Mouse (Mus musculus): ENCODE measurements around the gene Slc25a20. TPM values are rescaled to one million over a fixed set of nuclear protein-coding genes. Genes with fewer than 3 reads are reported as not detected.

Gene Slc25a20
- polyA plus RNA-seq, 2 experiments = 20.7 to 28.2 TPM

- H3K9me3 ChIP-seq (ENCODE audit: control insufficient read depth, low read length) = no peaks in the 10 kb centered on the region
- ATAC-seq (ENCODE audit: low FRiP score, low read depth) = peak; percentile 88
- H3K27ac ChIP-seq (replicated peaks; ENCODE audit: low read depth, low read length) = peak overlapping the region; percentile 48; the same call in 1 of the 2 replicates
- H3K4me3 ChIP-seq (replicated peaks; ENCODE audit: low read length) = peak overlapping the region; percentile 82
- H3K36me3 ChIP-seq (ENCODE audit: control insufficient read depth, insufficient read depth, low read length) = no peaks in the 10 kb centered on the region
- H3K4me2 ChIP-seq (replicated peaks; ENCODE audit: low read depth, low read length, severe bottlenecking) = peak overlapping the region; percentile 89
- peaks cover 19% of the 10 kb centered on the region for H3K4me1 ChIP-seq (ENCODE audit: control insufficient read depth, insufficient read depth, low read length)
- under 1% methylated on average over 42 of the region's 42 CpGs for WGBS
- peak overlapping the region; percentile 82 for H3K9ac ChIP-seq (ENCODE audit: low read depth, low read length, severe bottlenecking)
- no peaks in the 10 kb centered on the region for H3K27me3 ChIP-seq (ENCODE audit: control insufficient read depth, insufficient read depth, low read length)
- peak; percentile 82 for DNase-seq (ENCODE audit: low spot score)
- TF ChIP-seq POLR2A (IDR thresholded peaks at IDR 0.05; ENCODE audit: borderline replicate concordance, extremely low read depth, insufficient read depth, insufficient read length) = peak; percentile 79; the same call in 1 of the 2 replicates
Measured at GRCm38 (mm10) chr9:108691846-108692225, 29.9 kb downstream of the Slc25a20 start.

GRCm38 (mm10) chr9:108692226-108693041 is 30.5 kb downstream of the Slc25a20 start:
- no peaks in the 10 kb centered on the region for H3K9me3 ChIP-seq (ENCODE audit: control insufficient read depth, low read length)
- H3K36me3 ChIP-seq (ENCODE audit: control insufficient read depth, insufficient read depth, low read length) = no peaks in the 10 kb centered on the region
- TF ChIP-seq POLR2A (IDR thresholded peaks at IDR 0.05; ENCODE audit: borderline replicate concordance, extremely low read depth, insufficient read depth, insufficient read length) = no peak
- peak overlapping the region; percentile 89 for H3K4me2 ChIP-seq (replicated peaks; ENCODE audit: low read depth, low read length, severe bottlenecking)
- peak overlapping the region; percentile 82 for H3K9ac ChIP-seq (ENCODE audit: low read depth, low read length, severe bottlenecking)
- H3K4me1 ChIP-seq (ENCODE audit: control insufficient read depth, insufficient read depth, low read length) = peaks cover 19% of the 10 kb centered on the region
- ATAC-seq (ENCODE audit: low FRiP score, low read depth) = peak; percentile 54
- 0 out of 2 replicates have a peak overlapping the region, but pooled peaks have one; percentile 48 for H3K27ac ChIP-seq (replicated peaks; ENCODE audit: low read depth, low read length)
- DNase-seq (ENCODE audit: low spot score) = peak; percentile 63
- H3K4me3 ChIP-seq (replicated peaks; ENCODE audit: low read length) = peak overlapping the region; percentile 82
- no peaks in the 10 kb centered on the region for H3K27me3 ChIP-seq (ENCODE audit: control insufficient read depth, insufficient read depth, low read length)
- under 1% methylated on average over 69 of the region's 92 CpGs for WGBS

- ATAC-seq (ENCODE audit: low FRiP score, low read depth) = no peak
- no peaks in the 10 kb centered on the region for H3K9me3 ChIP-seq (ENCODE audit: control insufficient read depth, low read length)
- H3K9ac ChIP-seq (ENCODE audit: low read depth, low read length, severe bottlenecking) = no peak overlapping the region
- no peaks in the 10 kb centered on the region for H3K27me3 ChIP-seq (ENCODE audit: control insufficient read depth, insufficient read depth, low read length)
- no peak for TF ChIP-seq POLR2A (IDR thresholded peaks at IDR 0.05; ENCODE audit: borderline replicate concordance, extremely low read depth, insufficient read depth, insufficient read length)
- peak overlapping the region; percentile 17; the same call in 1 of the 2 replicates for H3K4me2 ChIP-seq (replicated peaks; ENCODE audit: low read depth, low read length, severe bottlenecking)
- H3K4me3 ChIP-seq (replicated peaks; ENCODE audit: low read length) = no peak overlapping the region
- no peak overlapping the region for H3K27ac ChIP-seq (replicated peaks; ENCODE audit: low read depth, low read length)
- DNase-seq (ENCODE audit: low spot score) = no peak
- H3K36me3 ChIP-seq (ENCODE audit: control insufficient read depth, insufficient read depth, low read length) = peaks cover 4% of the 10 kb centered on the region; the same call in 1 of the 2 replicates
- peaks cover 19% of the 10 kb centered on the region for H3K4me1 ChIP-seq (ENCODE audit: control insufficient read depth, insufficient read depth, low read length)
- WGBS = 67% methylated on average over 4 of the region's 4 CpGs
Measured at GRCm38 (mm10) chr9:108693946-108694345, 32.1 kb downstream of the Slc25a20 start.

GRCm38 (mm10) chr9:108694533-108694932 is 32.6 kb downstream of the Slc25a20 start:
- H3K9ac ChIP-seq (ENCODE audit: low read depth, low read length, severe bottlenecking) = no peak overlapping the region
- peaks cover 19% of the 10 kb centered on the region for H3K4me1 ChIP-seq (ENCODE audit: control insufficient read depth, insufficient read depth, low read length)
- H3K4me3 ChIP-seq (replicated peaks; ENCODE audit: low read length) = no peak overlapping the region
- no peaks in the 10 kb centered on the region for H3K9me3 ChIP-seq (ENCODE audit: control insufficient read depth, low read length)
- no peak overlapping the region for H3K4me2 ChIP-seq (replicated peaks; ENCODE audit: low read depth, low read length, severe bottlenecking)
- no peak for ATAC-seq (ENCODE audit: low FRiP score, low read depth)
- no peaks in the 10 kb centered on the region for H3K27me3 ChIP-seq (ENCODE audit: control insufficient read depth, insufficient read depth, low read length)
- peaks cover 4% of the 10 kb centered on the region; the same call in 1 of the 2 replicates for H3K36me3 ChIP-seq (ENCODE audit: control insufficient read depth, insufficient read depth, low read length)
- 77% methylated on average over 1 of the region's 1 CpGs for WGBS
- no peak overlapping the region for H3K27ac ChIP-seq (replicated peaks; ENCODE audit: low read depth, low read length)
- DNase-seq (ENCODE audit: low spot score) = no peak
- no peak for TF ChIP-seq POLR2A (IDR thresholded peaks at IDR 0.05; ENCODE audit: borderline replicate concordance, extremely low read depth, insufficient read depth, insufficient read length)

GRCm38 (mm10) chr9:108702476-108702875 is 40.6 kb downstream of the Slc25a20 start:
- no peak overlapping the region for H3K4me3 ChIP-seq (replicated peaks; ENCODE audit: low read length)
- no peak overlapping the region for H3K9ac ChIP-seq (ENCODE audit: low read depth, low read length, severe bottlenecking)
- H3K27ac ChIP-seq (replicated peaks; ENCODE audit: low read depth, low read length) = no peak overlapping the region
- H3K27me3 ChIP-seq (ENCODE audit: control insufficient read depth, insufficient read depth, low read length) = no peaks in the 10 kb centered on the region
- peaks cover 7% of the 10 kb centered on the region; the same call in 1 of the 2 replicates for H3K36me3 ChIP-seq (ENCODE audit: control insufficient read depth, insufficient read depth, low read length)
- H3K4me1 ChIP-seq (ENCODE audit: control insufficient read depth, insufficient read depth, low read length) = no peaks in the 10 kb centered on the region
- ATAC-seq (ENCODE audit: low FRiP score, low read depth) = no peak
- no peak overlapping the region for H3K4me2 ChIP-seq (replicated peaks; ENCODE audit: low read depth, low read length, severe bottlenecking)
- no peaks in the 10 kb centered on the region for H3K9me3 ChIP-seq (ENCODE audit: control insufficient read depth, low read length)
- TF ChIP-seq POLR2A (IDR thresholded peaks at IDR 0.05; ENCODE audit: borderline replicate concordance, extremely low read depth, insufficient read depth, insufficient read length) = no peak
- no peak for DNase-seq (ENCODE audit: low spot score)
